Mouse (Mus musculus) left cerebral cortex, postnatal 14 days (tissue): ENCODE measurements at regions not wholly inside any gene's neighbourhood (a gene's known extent, or its start where the extent isn't known, plus 50 kb on each side); places are given as distances from the start of the nearest gene placed in this dataset.
A peak's percentile ranks its signal among the peaks of the same experiment; 100 is the strongest.

Source experiments
- DNase-seq, 2 experiments: peaks; one replicate each; pipeline ENCODE4 v3.0.0; 2021 to 2022; ENCODE audit warnings: low spot score in 2 of 2, mixed read lengths in 1 of 2
- intact Hi-C: fragments of 180-260 bp; cut with DNase I; formaldehyde crosslinking; loops from one replicate; pipeline ENCODE4 v1.15.1; 2025

DNA sequence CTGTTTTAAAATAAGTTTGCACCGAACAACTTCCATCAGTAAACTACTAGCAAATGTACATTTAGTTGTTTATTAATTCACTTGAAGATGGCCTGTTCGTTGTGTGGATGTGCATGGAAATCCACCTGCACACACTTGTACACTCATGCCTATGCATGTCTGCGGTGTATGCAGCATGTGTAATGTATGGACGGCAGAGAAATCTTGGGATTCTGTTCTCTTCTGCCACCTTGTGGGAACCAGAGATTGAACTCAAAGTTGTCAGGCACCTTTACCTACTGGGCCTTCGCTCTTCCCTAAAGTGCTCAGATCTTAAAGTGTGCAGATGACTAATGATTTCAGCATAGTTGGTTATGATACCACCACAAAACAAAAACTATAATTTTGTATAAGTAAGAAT lies 137.4 kb downstream of the Kitl start:
- intact Hi-C loops: loop anchor here (5.0 kb wide), 2 partner anchors 136 to 511 kb away; partner anchors contain the start of gene Kitl
- peak; percentile 37 to 57 for DNase-seq

DNA sequence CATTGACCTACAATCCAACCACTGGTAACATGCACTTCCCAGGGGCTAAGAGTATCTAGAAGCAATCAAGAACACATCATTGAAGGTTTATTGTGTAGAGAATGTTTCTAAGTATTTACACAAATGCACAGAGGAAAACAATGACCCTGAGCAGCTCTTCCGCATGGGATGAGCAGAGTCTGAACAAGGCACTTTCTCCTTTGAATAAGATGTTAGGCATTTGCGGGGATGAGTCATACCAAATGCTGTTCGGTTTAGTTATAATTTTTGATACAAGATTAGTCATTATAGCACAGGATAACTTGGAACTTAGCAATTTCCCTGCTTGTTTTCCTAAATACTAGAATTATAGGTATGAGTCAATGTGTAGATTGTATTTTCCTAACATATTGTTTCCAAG lies 137.9 kb downstream of the Kitl start:
- DNase-seq: no peak
- intact Hi-C loops: loop anchor here (5.0 kb wide), 2 partner anchors 136 to 511 kb away; partner anchors contain the start of gene Kitl

DNA sequence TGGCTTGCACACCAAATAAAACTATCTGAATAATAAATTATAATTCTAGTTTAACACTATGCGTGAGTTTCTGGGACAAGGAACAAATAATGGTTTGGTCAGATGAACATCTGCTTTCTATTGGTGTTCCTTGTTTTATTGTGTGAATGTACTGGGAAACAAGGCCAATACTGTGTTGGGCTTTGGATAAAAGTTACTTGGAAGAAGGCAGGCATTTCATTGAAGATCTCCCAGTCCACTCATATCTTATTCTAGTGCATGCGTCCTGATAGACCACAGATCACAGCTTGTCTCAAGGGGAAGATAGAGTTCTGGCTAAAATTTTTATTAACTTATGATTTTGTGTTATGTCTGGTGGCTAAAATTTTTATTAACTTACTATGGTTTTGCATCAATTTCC lies 140.1 kb downstream of the Kitl start:
- DNase-seq: no peak
- intact Hi-C loops: no loop called here

DNA sequence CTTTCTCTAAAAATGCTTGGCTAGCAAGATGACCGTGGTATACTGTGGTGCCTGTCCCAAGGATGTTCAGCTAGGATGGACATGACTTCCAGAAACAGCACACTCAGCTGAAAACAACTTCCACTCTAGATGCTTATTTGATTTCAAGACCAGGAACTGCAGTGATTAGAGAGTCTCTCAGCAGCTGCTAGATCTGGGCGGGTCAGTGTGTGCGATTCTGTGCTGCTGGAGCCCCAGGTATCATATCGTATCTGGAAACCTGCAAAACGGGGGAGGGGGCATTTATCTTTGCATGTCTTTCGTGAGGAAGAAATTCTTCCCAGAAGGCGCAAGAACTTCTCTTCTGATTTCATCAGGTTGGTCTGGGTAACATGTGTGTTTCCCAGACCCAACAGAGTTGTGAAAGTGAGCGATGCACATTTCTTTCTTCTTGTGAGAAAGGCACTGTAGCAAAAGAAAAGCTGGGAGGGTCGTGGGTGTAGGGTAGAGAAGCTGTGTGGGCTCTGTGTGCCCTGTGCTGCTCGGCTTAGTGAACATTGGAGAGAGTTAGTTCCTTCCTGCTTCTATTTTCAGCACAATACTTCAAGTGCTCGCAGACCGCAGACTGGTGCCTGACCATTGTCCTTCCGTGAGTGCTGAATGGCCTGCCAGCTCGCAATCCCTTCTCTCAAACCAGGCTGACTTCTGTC lies 144.6 kb downstream of the Kitl start:
- intact Hi-C loops: no loop called here
- DNase-seq: no peak

DNA sequence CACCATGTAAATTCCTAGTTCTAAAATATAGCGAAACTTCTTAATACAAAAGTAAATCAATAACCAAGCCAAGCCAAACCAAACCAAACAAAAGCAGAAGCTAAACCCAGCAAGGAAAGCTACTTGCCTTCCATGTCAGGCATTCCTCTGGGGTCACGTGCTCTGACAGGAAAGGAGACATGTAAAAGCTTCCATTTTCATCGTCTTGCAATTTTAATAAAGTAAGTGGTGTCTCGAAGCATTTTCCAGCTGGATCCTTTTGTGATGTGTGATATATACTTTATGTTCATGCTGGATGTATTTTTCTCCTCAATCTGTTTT lies 145.1 kb downstream of the Kitl start:
- intact Hi-C loops: no loop called here
- no peak for DNase-seq

DNA sequence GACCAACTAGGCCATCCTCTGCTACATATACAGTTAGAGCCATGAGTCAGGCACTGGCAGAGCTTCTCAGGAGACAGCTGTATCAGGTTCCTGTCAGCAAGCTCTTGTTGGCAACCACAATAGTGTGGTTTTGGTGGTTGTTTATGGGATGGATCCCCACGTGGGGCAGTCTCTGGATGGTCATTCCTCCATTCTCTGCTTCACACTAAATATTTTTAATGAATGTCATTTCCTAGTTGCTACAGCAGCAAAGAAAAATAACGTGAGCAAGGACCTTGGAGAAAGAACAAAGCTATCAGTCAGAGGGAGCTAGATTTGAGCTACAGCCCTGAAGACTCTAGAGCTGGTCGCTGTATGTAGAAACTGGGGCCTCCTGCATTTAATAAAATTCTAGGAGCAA lies 145.7 kb downstream of the Kitl start:
- intact Hi-C loops: no loop called here
- no peak for DNase-seq

DNA sequence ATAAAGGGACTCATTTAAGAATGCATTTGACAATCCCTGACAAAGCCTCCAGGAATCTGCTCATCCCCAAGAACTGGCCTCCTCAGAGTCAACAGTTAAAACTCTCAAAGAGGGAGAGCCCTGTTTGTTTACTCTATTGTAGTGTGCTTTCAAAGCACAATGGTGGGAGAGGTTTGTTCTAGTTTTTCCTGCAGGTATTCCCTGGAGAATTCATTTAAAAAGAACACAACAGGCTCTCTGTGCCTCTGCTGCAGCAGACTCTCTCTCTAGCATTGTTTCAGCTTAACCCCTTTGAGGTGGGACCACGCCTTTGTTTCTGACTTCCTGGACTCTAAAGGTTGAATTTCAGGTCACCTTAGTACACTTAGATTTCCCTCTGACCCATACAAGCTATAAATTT lies 149.1 kb downstream of the Kitl start:
- intact Hi-C loops: no loop called here

DNA sequence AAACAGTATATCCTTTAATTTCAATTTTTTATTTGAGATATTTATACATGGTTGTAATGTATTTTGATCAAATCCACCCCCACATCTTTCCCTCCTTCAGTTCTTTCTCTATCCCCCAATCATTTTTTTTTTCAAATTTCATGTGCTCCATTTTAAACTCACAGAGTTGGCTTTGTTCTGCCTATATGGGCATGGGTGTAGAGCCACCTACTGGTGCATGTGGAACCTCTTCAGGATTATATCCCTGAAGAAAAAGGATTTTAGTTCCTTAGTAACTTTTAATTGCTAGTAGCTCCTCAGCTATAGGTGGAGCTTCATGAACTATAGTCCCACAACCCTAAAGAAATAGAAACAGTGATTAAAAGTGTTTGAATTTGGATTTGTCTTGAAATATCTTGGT lies 155.4 kb downstream of the Kitl start:
- intact Hi-C loops: loop anchor here (5.0 kb wide), 1 partner anchor 529 kb away; no protein-coding TSS in a partner anchor
- peak; percentile 13 to 15 for DNase-seq

More for the DNA sequence above, 149.1 kb downstream of the Kitl start:
- DNase-seq: no peak

DNA sequence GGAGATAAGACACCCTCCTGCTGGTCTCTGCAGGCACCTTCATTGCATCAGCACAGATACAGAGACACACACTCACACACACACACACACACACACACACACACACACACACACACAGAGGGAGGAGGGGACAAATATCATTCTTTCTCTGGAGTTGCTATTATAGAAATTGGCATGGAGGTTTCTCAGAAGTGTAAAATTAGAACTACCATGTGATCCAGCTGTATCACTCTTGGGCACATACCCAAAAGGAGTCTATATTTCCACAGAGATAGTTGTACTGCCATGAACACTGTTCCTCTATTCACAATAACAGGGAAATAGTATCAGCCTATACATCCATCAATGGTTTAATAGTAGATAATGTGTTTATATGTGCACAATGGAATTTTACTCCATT lies 137.8 kb upstream of the Gm4301 start:
- intact Hi-C loops: no loop called here
- no peak for DNase-seq

DNA sequence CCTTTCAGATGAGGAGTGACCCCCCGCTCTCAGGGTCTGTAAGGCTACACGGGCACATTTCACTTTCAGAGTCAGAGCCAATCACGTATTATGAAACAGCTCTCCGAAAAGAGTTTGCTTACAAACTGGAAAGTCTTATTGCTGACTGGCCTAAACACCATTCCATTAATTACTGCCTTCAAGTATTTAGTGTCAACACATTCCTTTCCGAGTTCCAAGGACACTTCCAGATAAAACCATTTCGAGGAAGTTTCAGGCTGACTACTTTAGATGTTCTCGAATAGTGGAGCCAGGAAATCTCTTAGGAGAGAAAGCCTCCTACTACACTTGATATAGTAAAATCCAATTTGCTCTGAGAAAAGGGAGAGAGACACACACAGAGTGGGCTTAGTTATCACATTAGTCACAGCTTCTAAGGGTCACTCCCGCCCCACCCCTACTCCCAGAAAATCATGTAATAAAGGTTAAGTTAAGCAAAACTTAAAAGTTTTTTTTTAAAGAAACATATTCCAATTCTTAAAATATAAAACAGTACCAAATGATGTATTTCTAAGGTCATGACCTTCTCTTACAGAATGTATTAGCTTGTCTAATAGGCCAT lies 136.3 kb upstream of the Gm4301 start:
- no peak for DNase-seq
- intact Hi-C loops: no loop called here

DNA sequence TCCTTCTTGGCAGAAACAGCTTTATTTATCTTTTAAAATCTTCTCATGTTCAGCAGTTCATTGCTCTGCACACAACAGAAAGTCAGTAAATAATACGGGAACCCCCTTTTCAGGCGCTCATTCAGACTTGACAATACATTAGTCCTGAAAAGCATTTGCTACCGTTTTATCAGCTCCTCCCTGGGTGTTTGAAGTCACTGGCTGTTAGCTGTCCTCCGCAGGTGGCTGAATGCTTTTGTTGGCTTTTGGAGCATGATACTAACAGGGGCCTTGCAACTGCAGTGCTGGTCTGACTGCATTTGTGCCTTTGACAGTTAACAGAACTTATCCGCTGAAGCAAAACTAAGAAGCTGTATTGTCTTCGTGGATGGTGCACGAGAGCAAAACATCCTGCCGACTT lies 135.0 kb upstream of the Gm4301 start:
- no peak for DNase-seq
- intact Hi-C loops: no loop called here

DNA sequence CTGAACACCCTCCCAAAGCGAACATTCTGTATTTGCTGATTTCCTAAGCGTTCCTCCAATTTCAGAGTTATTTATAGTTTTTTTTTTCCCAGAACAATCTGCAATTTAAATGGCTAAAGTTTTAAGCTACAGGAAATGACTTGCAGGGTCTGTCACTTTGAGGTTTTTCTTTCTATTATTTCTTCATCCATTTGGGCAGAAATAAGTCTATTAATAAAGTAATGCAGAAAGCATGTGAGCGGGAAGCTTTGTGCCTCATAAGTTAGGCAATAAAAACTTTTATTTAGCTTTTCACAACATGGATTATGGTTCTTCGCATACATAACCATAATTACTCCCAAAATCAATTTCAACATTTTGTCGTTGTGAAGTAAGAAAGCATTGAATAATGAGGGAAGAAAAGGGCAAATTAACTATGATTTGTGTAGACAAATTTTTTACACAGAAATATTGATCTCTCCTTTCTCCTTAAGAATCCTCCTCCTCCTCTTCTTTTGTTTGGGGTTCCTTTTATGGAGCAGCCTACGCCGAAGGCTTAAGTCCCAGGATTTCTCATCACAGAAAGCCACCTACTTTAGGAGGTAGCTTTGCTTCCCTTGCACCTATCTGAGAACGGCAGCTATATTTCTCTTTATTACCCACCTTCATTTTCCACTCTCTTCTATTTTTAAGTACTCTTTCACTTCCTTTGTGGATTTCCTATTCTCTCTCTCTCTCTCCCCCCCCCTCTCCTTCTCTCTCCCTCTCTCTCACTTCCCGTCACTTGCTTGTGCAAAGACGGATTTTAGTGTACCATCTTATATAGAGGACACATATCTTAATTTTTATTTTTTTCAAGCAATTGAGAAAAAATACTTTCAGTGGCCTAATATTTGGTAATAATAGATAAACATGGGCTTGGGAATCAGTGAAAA lies 128.6 kb upstream of the Gm4301 start:
- intact Hi-C loops: no loop called here
- DNase-seq: no peak

DNA sequence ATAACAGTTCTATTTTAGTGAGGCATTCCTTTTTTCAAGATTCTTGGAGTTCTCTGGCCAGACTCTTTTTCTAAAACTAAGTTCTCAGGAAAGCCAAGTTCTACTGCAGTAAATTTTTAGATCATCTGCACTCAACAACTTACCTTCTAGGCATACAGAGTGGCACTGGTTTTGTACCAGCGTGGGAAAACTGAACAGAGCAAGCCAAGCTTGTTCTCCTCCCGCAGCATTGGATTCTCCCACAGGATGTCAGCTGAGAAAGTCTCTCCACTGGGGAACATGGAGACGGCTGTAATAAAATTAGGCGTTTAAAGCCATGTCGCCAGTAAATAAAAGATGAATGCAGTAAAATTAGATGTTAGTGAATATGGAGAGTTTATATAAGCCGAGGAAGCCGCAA lies 124.8 kb upstream of the Gm4301 start:
- DNase-seq: peak; percentile 3 to 9
- intact Hi-C loops: no loop called here

DNA sequence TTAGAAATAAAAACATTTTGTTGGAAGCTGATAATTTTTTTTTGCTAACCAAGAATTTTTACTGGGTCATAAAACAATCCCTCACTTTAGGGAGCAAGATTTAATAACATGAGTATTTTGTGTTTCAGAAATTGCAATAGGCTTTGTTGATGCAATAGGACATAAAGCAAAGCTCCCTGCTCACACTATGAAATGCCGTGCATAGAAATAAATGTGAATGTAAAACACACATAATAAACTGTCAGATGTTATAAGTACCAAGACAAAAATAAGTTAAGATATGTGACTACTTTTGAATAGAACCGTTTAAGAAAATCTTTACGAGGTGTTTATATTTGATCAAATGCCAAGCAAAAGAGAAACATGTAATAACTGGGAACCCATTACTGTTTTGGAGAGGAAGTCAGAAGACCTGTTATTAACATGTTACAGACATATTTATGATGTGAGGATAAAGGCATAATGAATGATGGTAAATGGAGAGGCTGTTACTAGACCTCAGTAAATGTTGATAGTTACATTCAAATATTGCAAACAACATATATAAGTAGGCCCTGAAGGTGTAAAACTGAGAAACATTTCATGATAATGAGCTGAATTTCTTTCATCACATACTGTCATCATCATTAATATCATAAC lies 110.9 kb upstream of the Gm4301 start:
- no peak for DNase-seq
- intact Hi-C loops: no loop called here

DNA sequence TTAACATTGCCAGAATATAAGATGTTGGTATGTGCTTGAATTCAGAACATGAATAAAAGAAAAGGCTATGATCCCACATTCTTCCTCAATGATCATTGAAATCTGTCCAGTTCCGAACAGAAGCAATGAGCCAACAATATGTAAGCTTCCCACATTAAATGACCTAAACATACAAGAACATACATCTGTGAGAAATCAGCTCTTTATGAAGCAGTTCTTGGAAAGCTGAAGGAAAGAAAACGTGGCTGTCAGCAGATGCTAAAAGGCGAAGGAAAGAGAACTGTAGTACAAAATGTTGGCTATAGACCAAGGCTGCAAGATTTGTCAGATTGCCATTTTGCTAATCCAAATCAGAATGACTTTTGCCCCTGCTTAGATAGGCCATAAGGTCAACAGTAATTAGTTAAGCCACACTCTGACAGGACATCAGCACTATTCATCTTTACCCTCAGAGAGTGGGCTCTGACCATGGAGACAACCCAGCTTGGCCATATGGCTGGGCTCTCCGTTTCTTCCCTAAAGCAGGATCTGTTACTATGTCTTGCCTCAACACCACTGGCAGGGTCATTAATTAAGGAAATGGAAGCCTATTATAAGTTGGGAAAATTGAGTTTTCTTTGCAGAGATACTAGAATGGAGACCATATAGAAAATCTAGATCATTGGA lies 76.1 kb upstream of the Gm4301 start:
- DNase-seq: no peak
- intact Hi-C loops: no loop called here

DNA sequence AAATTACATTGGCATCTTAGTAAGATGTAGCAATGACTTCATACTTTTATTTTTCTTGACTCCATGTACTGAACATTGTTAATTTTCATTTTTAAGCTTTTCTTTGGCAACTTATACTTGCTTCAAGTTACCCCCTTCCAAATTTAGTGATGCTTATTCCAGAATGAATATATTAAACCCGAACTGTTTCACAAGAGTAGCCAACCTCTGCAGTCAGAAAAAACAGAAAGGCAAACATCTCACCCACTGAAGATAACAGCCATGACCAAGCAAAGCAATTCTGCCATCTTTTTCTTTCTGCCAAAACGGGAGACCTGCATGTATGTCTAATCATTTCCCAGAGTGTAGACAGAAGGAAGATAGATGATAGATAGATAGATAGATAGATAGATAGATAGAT lies 72.0 kb upstream of the Gm4301 start:
- peak in 1 of 2 experiments; percentile 9 for DNase-seq
- intact Hi-C loops: no loop called here

DNA sequence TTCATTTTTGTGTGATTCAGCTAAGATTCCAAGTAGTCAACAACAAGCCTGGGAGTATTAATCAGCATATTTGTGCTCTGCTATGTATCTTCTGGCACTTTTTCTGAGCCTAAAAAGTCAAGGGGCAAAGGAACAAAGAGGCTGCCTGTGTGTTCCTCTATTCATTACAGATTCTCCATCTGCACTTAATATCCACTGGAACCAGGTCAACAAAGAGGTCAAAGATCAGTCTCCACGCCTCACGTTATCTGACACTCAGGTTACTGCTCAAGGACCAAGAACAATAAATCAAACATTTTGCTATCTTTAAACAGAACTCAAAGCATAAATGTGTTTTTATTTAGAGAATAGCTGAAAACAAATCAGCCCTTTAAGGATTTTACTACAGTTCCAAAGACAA lies 71.4 kb upstream of the Gm4301 start:
- intact Hi-C loops: no loop called here
- DNase-seq: no peak

DNA sequence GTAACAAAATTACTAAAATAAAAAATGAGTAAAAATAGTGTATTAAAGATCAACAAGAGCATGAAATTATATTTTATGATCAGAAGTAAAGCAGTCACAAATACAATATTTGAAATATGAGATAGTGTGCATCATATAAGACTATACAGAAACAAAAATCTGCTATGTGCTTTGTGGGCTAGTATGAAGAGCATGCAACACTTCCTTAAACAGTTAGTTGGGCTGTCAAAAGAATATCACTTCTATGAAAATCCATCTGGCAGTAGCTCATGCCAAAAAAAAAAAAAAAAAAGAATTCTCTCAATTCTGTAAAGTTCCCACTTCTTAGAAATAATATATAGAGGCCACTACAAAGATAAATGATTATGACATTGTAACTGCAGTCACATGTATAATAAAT lies 53.0 kb upstream of the Gm4301 start:
- peak in 1 of 2 experiments; percentile 22 for DNase-seq
- intact Hi-C loops: no loop called here
